Mouse (Mus musculus) kidney, postnatal 0 days (tissue): ENCODE data around the gene Etv3. TPM values are rescaled to one million over a fixed set of nuclear protein-coding genes. Genes with fewer than 3 reads are reported as not detected.

Experiments used
- ATAC-seq: fragments of 200-750 bp; cut with Nextera tagmentation; replicated peaks from 2 replicates; pipeline ENCODE4 v1.8.0; 2017; ENCODE audit warnings: low read depth, moderate number of reproducible peaks, moderate TSS enrichment, moderate library complexity; ENCODE audit not compliant: low FRiP score
- DNase-seq: peaks from one replicate; pipeline ENCODE4 v3.0.0-alpha.2; 2016; ENCODE audit warnings: low spot score
- H3K27ac ChIP-seq: fragments of 300-500 bp; sonication (generic); 2 replicates; pipeline ENCODE4 v1.5.1; 2014; ENCODE audit warnings: mild to moderate bottlenecking
- H3K27me3 ChIP-seq: fragments of 300-500 bp; sonication (generic); 2 replicates; pipeline ENCODE4 v1.6.1; 2014; ENCODE audit warnings: low read length, mixed read lengths; ENCODE audit not compliant: insufficient read depth
- H3K36me3 ChIP-seq: fragments of 300-500 bp; sonication (generic); 2 replicates; pipeline ENCODE4 v1.6.1; 2014; ENCODE audit warnings: low read length, mixed read lengths; ENCODE audit not compliant: insufficient read depth
- H3K4me1 ChIP-seq: fragments of 300-500 bp; sonication (generic); replicated peaks from 2 replicates; pipeline ENCODE4 v1.6.1; 2014; ENCODE audit warnings: antibody characterized with exemption, low read length, mixed read lengths; ENCODE audit not compliant: insufficient read depth
- H3K4me2 ChIP-seq: fragments of 300-500 bp; sonication (generic); 2 replicates; pipeline ENCODE4 v1.6.1; 2014; ENCODE audit warnings: mild to moderate bottlenecking, low read length, moderate library complexity, mixed read lengths
- H3K4me3 ChIP-seq: fragments of 300-500 bp; sonication (generic); replicated peaks from 2 replicates; pipeline ENCODE4 v1.5.1; 2014; ENCODE audit warnings: low read depth, low read length
- H3K9ac ChIP-seq: fragments of 300-500 bp; sonication (generic); 2 replicates; pipeline ENCODE4 v1.6.1; 2014; ENCODE audit warnings: low read depth, low read length
- H3K9me3 ChIP-seq: fragments of 300-500 bp; sonication (generic); replicated peaks from 2 replicates; pipeline ENCODE4 v1.6.1; 2016; ENCODE audit warnings: low read length, inconsistent platforms, mixed read lengths
- CTCF ChIP-seq: IDR thresholded peaks from 2 replicates; pipeline ENCODE4 v1.5.1; 2016; ENCODE audit warnings: antibody characterized with exemption, low read depth, mild to moderate bottlenecking, moderate library complexity
- WGBS: fragments of 180-500 bp; shearing (Covaris S2); extraction: QIAGEN DNeasy Blood & Tissue Kit; methylation state at CpG from one replicate; pipeline ENCODE4 v1.1.7; 2014; 5-methylcytosine and 5-hydroxymethylcytosine counted together
- polyA plus RNA-seq: library from polyadenylated mRNA; unstranded; fragments of >200 nt; fragmentation: Nextera tagmentation; extraction: Ambion mirVana; gene quantifications from 2 replicates; pipeline ENCODE4 v1.2.1, GENCODE M21; 2015

Gene Etv3
- polyA plus RNA-seq, 1 experiment from 2014 or later, result 10.2 TPM

DNA sequence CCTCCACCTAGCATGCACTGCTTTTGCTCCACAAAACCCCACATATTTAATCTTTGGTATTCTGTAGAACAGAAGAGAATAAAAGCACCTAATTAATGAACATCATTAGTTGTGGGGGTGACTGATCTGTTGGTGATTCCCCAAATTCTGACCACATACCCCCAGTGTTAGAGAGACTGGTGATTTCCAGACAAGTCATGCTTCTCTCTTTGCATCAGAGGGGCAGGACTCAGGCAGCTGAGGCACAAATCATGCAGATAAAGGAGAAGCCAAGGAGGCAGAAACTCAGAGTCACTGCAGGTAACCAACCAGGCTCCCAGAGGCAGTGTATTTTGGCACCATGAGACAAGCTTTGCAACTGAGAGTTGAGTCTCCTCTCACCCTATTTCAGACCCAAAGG is 6.8 kb upstream of the Etv3 start:
- no peaks in the 10 kb centered on the region for H3K4me1 ChIP-seq
- DNase-seq, result no peak
- no peaks in the 10 kb centered on the region for H3K9me3 ChIP-seq
- no peak overlapping the region for H3K27ac ChIP-seq
- no peak overlapping the region for H3K9ac ChIP-seq
- no peak for TF ChIP-seq CTCF
- no peak overlapping the region for H3K4me2 ChIP-seq
- no peak overlapping the region for H3K4me3 ChIP-seq
- H3K36me3 ChIP-seq, result no peaks in the 10 kb centered on the region
- no peak for ATAC-seq
- H3K27me3 ChIP-seq, result no peaks in the 10 kb centered on the region

DNA sequence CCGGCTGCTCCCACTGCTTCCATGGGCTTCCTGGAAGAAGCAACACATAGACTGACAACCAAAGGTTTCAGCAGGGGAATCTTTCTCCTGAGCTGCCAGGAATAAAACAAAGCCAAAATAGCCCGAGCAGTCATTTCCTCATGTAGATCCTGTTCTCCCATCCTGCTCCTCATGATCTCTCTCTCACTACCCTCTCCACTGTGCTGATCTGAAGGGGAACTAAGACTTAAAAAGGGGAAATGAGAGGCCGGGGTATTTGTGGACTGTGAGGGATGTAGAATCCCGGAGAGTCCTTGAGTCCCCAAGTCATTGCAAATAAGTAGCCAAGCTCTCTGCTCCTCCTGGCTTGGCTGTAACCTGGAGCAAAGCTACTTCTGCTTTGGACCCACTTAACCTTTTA is 4.1 kb upstream of the Etv3 start:
- Histone ChIP-seq H3K4me3 (no peak overlapping the region), H3K4me2 (no peak overlapping the region), H3K36me3 (no peaks in the 10 kb centered on the region), H3K9me3 (no peaks in the 10 kb centered on the region), H3K27me3 (no peaks in the 10 kb centered on the region), H3K27ac (no peak overlapping the region), H3K4me1 (0 out of 2 replicates have a peak, but pooled peaks cover 1% of the 10 kb centered on the region), H3K9ac (no peak overlapping the region)
- TF ChIP-seq CTCF, result no peak
- DNase-seq (no peak), ATAC-seq (no peak)
- WGBS, result 78% methylated on average over 4 of the region's 4 CpGs

DNA sequence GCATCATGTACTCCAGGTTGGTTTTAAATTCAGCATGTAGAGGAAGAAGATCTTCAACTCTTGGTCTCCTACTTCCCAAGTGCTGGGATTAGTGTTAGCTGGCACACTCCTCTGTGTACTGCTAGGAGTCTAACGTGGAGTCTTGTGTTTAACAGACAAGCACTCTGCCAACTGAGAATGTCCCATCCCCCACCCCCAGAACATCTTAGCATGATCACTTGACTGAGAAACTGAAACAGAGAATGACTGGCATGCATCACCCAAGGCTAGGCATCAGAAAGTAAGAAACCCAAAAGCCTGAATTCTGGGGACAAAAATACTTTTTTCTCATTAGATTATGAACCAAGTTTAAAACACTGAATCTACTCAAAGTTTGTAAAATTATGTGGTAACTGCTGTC is 3.4 kb upstream of the Etv3 start:
- no peak for ATAC-seq

DNA sequence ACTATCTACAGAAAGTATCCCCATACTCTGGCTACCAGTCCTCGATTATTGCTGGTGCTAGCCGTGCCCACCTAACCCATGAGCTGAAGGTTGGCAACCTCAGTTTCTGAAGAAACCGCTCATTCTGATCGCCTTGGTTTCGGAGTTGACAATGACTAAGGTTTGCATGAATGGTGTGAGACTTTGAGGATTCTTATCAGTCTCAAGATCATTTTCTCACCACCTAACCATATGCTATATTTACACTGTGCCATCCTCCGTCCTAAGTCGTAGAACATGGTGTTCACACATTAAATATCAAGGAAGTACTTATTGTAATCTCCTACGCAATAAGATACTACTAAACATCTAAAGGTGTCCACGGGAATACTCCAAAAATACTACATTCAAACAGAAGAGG is 1.5 kb upstream of the Etv3 start:
- Histone ChIP-seq H3K9ac (no peak overlapping the region), H3K4me2 (no peak overlapping the region), H3K4me3 (no peak overlapping the region), H3K36me3 (peaks cover 10% of the 10 kb centered on the region; the same call in 1 of the 2 replicates), H3K9me3 (no peaks in the 10 kb centered on the region), H3K27me3 (no peaks in the 10 kb centered on the region), H3K27ac (no peak overlapping the region), H3K4me1 (0 out of 2 replicates have a peak, but pooled peaks cover 12% of the 10 kb centered on the region)
- DNase-seq, result no peak
- no peak for TF ChIP-seq CTCF
- ATAC-seq, result no peak
- WGBS, result 93% methylated on average over 9 of the region's 9 CpGs

More for the DNA sequence above, 3.4 kb upstream of the Etv3 start:
- H3K4me2 ChIP-seq, result no peak overlapping the region
- no peak overlapping the region for H3K9ac ChIP-seq
- DNase-seq, result no peak
- no peak overlapping the region for H3K27ac ChIP-seq
- no peak for TF ChIP-seq CTCF
- no peaks in the 10 kb centered on the region for H3K9me3 ChIP-seq
- H3K36me3 ChIP-seq, result no peaks in the 10 kb centered on the region
- H3K27me3 ChIP-seq, result no peaks in the 10 kb centered on the region
- H3K4me3 ChIP-seq, result no peak overlapping the region
- 40% methylated on average over 1 of the region's 1 CpGs for WGBS
- H3K4me1 ChIP-seq, result 0 out of 2 replicates have a peak, but pooled peaks cover 8% of the 10 kb centered on the region

DNA sequence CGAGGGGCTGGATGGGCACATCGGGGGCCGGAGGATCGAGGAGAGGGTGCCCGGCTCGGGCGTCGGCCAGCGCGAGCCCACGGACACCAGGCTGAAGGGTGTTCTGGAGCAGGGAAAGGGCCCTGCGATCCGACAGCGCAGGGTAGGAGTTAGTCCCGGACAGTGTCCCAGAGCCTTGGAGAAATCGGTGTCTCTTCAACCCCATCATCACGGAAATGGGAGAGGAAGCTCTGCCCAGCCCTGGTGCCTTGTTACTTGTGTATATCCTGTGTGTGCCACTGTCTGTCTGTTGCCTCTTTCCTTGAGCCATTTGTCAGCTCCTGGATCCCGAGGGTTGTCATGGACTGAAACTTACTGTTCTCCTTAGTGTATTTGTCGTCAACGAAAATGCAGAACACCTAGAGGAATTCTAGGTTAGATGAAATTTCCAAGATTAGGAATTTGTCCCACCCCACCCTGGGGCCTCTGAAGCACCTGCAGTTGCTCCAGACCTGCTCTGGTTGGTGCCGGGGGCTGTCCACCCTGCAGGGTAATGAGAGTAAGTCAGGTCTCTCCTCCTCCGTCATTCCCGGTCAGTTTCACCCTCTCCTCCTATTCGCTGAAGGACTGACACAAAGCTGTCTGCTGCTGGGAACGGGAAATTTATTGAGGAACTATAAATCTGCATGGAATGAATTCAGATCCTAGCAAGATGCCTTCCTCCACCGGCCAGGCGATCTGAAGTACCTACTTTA is 797 bp downstream of the Etv3 start:
- ATAC-seq (peak; percentile 54), DNase-seq (peak; percentile 46)
- under 1% methylated on average over 27 of the region's 27 CpGs for WGBS
- Histone ChIP-seq H3K9ac (peak overlapping the region; percentile 99), H3K36me3 (peaks cover 28% of the 10 kb centered on the region), H3K27me3 (no peaks in the 10 kb centered on the region), H3K4me1 (0 out of 2 replicates have a peak, but pooled peaks cover 12% of the 10 kb centered on the region), H3K4me2 (peak overlapping the region; percentile 67), H3K9me3 (no peaks in the 10 kb centered on the region), H3K27ac (peak overlapping the region; percentile 85), H3K4me3 (peak overlapping the region; percentile 99)
- no peak for TF ChIP-seq CTCF

DNA sequence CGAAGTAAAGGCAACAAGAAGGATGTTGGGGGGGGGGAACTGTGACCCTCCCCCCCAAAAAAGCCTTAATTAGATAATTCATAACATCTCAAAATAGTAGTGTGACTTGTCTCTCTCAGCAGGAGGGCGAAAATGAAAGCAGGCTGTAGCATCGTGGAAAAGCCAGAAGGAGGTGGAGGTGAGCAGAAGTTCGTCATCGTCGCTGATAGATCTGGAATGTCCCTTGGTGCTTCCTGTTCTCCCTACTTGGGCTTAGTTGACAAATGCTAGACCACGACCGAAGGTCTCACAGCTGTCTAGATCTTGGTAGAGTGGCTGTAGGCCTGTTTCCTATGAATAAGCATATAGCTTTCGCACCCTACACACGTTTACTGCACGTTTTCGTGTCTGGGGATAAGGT is 1.9 kb downstream of the Etv3 start:
- Histone ChIP-seq H3K4me1 (0 out of 2 replicates have a peak, but pooled peaks cover 12% of the 10 kb centered on the region), H3K9ac (no peak overlapping the region), H3K4me3 (no peak overlapping the region), H3K4me2 (no peak overlapping the region), H3K9me3 (no peaks in the 10 kb centered on the region), H3K27me3 (no peaks in the 10 kb centered on the region), H3K27ac (no peak overlapping the region), H3K36me3 (peaks cover 28% of the 10 kb centered on the region)
- ATAC-seq (no peak), DNase-seq (no peak)
- TF ChIP-seq CTCF, result 0 out of 2 replicates have a peak, but pooled peaks have one; percentile 7
- 81% methylated on average over 12 of the region's 12 CpGs for WGBS
